Mouse (Mus musculus) monocyte, adult 2 months (primary cell): ENCODE measurements around the gene Usp33.
"Not testable (repeated sequence)": the region's sequence is repeated elsewhere in the genome, so short reads cannot be mapped to it uniquely, and the experiment has no call there.

ENCODE experiments used
- DNase-seq, 2 experiments: peaks; one replicate each; pipeline ENCODE4 v3.0.0; 2022; ENCODE audit warnings: low spot score in 2 of 2, low read depth in 1 of 2

The Usp33 gene

DNA sequence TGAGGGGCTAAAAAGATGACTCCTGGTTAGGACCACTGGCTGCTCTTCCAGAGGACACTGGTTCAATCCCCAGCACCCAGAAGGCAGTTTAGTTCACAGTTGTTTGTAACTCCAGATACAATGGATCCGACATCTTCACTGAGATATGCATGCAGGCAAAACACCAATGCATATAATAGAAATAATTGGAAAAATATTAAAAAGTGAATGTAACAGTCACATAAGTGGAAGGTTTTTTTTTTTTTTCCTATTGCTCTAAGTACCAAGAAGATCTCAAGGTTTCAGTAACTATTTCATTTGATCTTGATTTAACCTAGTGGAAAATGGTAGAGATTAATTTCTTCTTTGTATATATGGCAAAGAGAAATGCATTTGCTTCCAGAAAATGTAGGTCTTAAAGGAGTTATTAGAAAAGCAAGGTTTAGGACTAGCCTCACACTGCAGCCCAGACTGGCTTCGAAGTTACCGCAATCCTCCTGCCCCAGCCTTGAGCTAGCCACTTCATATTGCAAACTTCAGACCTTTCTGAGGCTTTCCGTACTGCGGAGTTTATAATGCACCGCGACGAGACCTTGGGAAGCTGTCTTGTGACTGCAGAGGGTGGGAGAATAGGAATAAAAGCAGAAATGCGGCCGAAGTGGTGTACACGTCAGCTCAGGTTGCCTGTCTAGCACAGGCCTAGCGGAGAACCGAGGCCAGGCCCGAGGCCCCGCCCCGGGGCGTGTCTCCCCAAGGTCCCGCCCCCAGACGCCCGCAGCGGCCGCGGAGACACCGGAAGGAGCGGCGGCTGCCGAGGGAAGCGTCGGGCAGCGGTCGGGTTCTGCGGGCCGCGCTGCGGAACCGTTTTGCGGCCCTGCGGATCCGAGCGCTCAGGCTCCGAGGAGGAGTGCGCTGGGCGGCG, at the start of gene Usp33:
Gene Usp33, plus strand, starts transcription at position 747 of the 901 bp plus-strand sequence.
- peak; percentile 67 to 88 for DNase-seq

DNA sequence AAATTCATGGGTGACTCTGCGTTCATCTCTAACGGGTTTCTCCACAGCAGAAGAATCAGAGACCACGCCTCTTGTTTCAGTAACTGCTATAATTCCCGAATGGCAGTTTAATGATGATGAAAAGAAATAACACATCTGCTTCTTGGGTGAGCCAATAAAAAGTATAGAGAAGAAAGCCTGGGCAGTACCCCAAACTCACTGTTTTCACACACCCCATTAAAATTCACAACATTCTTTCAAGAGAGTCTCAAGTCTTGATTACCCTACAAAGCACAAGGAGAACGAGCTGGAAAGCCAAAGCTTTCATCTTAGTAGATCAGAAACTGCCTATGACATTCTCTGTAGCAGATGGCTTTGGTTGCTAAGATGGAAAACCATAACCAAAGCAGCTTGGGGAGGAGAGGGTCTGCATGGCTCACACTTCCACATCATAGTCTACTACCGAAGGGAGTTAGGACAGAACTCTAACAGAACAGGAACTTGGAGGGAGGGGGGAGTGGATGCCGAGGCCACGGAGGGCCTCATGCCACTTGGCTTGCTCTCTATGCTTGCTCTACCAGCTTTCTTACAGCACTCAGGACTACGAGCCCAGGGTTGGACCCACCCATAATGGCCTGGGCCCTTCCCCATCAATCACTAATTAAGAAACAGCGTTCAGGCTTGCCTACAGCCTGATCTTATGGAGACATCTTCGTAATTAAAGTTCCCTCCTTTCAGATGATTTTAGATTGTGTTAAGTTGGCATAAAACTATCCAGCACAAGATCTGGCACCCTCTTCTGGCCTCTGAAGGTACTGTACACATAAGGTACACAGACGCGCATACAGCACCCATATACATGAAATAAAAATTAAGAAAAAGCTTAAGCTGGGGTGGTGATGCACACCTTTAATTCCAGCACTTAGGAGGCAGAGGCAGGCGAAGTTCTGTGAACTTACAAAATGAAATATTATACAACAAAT, 45.6 kb upstream of the Usp33 start:
- DNase-seq, result no peak

DNA sequence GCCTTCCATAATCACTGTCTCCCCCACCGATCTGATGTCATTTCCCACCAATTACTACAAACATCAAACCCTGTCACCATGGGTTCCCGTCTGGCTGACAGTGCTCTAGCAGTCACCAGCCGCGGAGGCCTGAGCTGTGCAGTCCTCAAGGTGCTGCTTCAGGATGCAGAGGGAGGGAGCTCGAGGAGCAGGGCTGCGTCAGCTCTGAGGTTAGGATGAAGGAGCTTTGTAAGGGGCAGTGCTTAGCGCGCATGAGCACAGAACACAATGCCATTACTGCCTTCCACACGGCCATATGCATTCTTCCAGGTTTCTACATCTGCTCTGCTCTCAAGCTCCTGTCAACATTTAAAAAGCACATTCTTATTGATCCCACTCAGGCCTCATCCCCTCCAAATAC, 43.3 kb upstream of the Usp33 start:
- DNase-seq, result no peak

DNA sequence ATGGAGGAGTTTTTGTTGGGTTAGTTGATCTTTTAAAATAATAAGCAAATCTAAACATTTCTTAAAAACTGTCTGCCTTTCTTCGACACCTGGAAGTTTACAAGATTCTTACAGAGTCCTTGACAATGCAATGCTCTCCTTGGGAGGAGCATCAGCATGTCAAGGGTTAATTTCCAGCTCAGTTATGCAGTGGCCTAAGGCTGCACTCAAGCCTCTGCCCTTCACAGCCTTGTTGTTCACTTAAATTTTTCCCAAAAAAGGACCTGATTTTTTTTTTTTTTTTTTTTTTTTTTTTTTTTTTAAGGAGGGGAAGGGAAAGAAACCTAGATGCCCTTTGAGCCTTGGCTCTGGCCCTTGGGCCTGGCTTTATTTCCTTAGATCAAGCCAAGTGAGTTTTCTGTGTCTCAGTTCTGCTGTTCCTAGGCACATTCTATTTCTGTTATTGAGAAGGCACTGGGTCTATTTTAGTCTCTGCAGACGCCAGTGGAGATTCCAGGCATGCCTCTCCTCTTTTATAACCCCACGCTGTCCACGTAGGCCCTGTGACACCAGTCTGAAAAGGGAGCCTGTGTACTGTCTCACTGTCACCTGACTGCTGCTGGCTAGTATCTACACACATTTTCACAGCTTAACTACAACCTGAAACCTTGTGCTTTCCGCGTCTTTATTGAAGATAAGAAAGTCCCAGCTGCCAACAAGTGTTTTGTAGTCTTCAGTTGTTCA, 42.0 kb upstream of the Usp33 start:
- DNase-seq, result no peak

DNA sequence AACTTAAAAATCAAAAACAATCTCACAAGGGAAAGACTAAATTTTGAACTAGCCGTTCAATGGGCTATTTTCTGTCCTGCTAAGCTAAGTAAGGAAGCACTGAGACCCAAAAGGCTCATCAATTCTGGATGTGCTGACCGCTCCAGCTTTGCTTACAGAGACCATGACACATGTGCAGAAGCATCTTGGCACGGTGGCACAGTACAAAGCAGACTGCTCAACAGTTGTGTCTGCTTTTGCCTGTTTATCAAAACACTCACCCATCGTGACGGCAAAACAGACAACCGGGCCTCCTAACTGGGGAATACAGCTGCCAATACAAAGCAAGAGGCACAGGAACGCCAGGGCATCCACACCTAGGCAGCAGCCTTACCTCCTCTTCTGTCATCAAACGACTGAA, 41.2 kb upstream of the Usp33 start:
- DNase-seq, result no peak

DNA sequence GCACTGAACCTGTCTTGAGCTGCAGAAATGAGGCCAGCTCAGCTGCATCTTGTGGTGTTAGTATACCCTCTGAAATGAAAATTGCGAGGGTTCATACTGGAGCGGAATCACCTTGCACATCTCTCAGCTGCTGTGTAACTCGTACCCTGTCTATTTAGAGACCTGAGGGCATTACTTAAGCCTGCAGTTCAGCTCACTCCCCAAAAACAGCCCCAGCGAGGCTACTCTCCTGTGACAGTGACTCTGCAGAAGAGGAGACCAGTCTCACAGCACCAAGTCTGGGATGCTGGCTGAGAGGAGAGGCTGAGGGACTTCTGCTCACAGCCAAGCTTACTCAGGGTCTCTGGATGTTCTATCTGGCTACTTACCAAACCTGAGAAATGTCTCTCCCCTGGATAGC, 40.3 kb upstream of the Usp33 start:
- DNase-seq, result no peak

DNA sequence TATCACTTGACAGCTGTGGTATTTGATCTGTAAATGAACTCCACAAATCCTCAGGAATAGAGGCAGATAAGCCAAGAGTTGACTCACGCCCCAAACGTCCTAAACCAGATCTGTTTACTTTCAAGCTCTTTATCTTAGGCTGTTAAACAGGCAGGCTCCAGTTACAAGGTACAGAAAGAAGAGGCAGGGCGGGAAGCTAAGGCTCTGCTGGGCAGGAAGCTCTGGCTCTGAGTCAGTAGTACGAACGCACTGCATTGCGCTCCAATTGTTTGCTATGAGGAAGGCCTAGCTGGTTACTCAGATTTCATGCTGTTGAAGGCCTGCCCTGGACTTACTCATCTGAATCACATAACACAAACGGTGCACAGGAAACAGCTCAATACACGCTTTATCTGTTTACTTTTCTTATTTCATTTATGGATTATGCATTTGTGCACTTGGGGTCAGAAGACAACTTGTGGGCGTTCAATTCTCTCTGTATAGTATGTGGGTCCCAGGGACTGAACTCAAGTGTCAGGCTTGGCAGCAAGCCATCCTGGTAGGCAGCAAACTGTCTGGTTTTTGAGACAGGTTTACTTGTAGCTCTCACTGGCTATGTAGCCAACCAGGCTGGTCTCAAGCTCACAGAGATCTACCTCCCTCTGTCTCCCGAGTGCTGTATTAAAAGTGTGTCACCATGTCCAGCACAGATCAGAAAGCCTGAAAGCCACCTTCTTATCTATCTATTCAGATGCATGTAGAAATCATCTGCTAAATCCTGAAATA, 37.6 kb upstream of the Usp33 start:
- DNase-seq, result no peak

DNA sequence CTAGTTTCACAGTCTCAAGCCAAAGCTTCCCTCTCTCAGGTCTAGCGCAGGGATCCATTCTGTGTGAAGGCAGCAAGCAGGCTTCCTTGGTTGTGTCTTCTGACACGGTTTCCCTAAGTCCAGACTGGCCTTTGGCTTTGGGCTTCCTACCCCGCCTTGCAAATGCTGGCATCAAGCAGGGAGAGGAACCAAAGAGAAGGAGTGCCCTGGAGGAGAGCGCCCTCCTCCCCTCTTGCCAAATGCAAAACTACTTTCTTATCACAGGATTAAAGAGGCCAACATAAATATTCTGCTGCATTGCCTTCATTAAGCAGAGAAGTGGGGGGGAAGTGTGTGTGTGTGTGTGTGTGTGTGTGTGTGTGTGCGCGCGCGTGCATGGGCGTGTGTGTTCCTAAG, 37.0 kb upstream of the Usp33 start:
- no peak for DNase-seq

DNA sequence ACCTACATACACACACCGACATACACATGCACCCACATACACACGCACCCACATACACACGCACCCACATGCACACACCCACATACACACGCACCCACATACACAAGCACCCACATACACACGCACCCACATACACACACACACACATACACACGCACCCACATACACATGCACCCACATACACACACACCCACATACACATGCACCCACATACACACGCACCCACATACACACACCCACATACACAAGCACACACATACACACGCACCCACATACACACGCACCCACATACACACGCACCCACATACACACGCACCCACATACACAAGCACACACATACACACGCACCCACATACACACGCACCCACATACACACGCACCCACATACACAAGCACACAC, 31.6 kb upstream of the Usp33 start:
- not testable (repeated sequence) for DNase-seq

DNA sequence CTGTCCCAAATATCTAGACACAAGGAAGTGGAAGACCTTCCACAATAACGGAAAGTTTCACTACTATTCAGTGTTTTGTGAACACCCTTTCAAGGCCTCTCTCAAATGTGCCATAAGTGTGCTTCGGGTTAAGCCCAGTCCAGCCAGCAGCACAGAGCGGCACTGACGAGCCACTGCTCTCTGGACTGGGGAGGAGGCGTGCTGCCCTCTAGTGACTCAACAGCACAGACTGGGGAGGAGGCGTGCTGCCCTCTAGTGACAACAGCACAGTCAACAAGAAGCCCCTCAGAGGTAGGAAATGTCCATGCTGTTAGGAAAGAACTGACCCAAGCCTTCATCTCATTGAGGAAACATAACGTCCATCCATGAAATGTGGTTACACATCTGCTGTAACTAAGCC, 30.7 kb upstream of the Usp33 start:
- peak; percentile 35 to 38 for DNase-seq

DNA sequence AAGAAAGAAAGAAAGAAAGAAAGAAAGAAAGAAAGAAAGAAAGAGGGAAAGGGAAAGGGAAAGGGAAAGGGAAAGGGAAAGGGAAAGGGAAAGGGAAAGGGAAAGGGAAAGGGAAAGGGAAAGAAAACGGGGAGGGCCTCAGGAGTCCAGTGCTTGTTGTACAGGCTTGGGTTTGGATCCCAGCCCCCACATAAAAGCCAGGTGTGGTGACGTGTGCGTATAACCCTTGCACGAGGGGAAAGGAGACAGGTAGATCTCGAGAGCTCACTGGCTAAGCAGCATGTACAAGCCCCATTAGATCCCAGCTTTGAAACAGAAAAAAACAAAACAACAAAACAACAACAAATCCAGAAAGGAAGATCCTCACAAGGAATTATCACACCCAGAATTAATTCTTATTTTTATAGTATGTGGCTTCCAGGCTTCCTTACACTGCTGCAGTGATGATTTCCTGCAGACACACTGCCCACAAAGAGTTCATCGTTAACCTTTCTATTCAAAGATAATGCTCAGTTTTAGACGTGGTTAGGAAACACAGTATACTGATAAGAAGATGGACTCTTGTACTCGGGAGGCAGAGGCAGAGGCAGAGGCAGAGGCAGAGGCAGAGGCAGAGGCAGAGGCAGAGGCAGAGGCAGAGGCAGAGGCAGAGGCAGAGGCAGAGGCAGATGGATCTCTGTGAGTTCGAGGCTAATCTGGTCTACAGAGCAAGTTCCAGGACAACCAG, 29.7 kb upstream of the Usp33 start:
- not testable (repeated sequence) for DNase-seq

DNA sequence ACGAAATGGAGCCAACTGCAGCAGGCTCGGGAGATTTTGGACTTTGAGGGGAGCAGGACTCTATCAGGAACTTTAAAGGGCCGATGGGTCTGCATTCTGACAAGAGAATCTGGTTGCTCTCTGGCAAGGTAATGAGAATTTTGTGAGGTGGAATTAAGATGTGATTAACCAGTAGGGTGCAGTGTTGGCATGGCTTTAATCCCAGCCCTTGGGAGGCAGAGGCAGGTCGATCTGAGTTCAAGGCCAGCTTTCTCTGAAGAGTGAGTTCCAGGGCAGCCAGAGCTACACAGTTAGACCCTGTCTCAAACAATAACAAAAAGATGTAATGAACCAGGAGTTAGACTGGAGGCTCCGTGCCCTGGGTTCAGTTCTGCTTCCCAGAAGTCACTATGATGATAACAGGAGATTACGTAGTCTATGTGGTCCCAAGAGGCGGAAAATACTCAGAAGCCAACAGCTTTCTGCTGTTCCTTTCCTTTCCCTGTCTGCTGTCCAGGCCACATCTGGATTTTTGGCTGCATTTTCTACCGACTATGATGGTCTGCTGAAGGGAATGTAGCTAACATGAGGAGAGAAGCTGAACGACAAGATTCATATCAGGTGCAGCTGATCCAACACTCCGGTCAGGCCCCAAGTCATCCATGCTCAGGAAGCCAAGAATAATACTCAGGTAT, 25.2 kb upstream of the Usp33 start:
- no peak for DNase-seq

DNA sequence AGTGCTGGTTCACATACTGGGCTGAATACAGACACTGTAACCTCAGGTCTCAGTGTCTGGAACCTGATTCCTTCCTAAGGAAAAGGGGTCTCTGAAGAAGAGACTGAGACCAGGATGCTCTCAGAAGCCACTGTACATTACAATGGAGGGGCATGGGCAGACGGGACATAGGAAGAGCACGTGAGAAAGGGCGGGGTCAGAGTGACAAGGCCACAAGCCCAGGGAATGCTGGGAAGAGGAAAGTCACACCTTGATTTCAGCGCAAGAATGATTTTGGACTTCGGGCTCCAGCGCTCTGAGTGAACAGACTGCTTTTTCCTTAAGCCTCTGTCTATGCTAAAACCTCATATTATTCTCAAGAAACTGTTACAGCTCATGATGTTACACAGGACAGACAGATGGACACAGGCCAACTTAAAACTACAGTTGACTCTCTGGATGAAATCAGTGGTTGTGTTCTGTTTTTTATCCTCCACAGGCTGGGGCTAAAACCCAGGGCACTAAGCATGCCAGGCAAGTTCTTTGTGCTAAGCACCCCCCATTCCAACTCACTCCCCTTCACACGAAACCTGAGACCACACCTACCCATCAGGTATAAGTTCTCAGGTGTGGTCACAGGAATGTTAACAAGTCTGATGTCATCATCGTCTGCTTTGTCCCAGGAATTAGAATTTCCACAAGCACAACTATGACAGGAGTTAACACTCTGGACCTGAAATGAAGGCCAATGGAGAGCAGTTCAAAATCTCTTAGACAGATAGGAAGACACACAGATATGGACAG, 24.3 kb upstream of the Usp33 start:
- no peak for DNase-seq

DNA sequence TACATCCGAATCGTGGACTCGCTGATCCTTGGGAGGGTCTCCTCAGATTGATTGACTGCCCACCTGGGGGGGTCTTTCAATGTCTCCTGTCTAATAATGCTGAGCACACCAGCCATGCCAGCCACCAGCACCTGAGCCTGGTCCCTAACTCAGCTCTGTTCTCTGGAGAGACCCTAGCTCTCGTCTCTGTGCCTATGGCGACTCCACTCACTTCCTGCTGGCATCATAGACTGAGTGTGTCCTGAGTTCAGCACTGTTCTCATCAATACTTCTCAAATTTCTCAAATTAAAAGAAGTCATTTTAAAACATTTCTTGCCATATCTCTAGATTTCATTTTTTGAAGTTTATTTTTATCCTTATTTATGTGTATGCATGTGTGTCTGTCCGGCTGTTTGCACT, 14.2 kb upstream of the Usp33 start:
- DNase-seq, result no peak

DNA sequence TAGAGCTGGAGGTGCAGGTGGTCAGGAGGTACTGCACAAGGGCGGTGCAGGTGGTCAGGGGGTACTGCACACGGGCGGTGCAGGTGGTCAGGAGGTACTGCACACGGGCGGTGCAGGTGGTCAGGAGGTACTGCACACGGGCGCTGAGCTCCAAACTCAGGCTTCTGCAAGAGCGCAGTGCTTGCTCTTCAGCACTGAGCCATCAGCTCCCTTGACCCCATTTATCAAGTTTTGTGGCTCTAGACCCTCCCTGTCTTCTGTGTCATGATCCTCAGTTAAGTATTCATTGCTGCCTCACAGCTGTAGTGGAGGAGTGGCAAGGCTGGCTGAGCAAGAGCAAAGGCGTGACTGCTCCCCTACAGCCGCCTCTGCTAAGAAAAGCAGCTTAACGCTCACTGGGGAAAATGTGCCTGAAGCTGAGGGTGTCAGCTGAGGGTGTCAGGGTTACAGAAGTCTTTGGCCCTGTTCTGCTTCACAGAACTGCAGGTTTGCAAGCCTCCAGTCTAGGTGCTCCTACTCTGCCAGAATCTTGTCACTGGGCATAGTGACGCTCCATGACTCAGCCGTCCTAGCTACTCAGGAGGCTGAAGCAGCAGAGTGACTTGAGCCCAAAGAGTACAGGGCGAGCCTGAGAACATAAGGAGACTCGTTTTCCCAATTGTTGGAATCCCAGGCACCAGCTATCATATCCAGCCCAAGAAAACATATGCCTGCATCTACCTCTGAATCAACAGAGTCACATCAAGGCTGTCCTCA, 13.6 kb upstream of the Usp33 start:
- no peak for DNase-seq

DNA sequence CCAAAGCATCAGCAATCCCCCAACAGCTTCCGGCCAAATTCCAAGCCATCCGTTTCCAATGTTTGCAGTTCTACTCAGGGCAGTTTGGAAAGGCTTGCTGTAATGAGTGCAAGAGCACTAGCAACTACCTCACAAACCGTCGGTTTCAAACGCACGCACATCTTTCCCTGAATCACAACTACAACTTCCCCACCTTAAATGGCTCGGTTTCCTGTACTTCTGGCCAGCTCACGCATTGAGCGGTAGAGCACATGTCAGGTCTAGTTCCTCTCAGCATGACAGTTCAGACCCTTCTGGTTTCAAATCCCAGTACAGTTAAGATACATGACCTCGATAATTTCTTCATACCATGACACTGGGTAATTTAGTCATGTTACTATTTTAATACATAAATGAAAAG, 12.6 kb upstream of the Usp33 start:
- DNase-seq, result no peak

DNA sequence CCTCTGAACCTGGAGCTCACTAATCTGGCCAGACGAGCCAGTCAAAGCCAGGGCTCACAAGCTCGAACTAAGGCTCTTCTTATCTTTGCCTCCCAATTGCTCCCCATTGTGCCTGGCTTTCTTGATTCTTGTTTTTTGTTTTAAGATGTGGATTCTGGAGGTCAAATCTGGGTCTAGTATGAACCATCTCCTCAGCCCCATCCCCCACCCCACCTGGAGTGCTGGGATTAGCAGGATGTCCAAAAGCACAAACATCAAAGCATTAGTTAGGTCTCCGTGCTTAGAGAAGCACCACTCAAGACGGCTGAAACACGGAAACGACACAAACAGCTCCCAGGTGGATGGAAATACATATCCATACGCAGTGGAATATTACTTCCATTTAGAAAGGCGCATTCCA, 10.2 kb upstream of the Usp33 start:
- no peak for DNase-seq
